Mouse (Mus musculus) layer of hippocampus, postnatal 14 days (tissue): Measurements from ENCODE around the gene Hlcs. TPM values are rescaled to one million over a fixed set of nuclear protein-coding genes. Genes with fewer than 3 reads are reported as not detected.

Experiments used
- DNase-seq, 2 experiments: peaks; one replicate each; pipeline ENCODE4 v3.0.0; 2021 to 2022; ENCODE audit warnings: low spot score in 2 of 2, mixed read lengths in 1 of 2
- total RNA-seq, 2 experiments: library from RNA; stranded (reverse); gene quantifications; 2 replicates each; pipeline ENCODE4 v1.2.3; 2021

Gene Hlcs
- total RNA-seq, 2 experiments from 2014 or later, result 12.8 to 13.7 TPM

DNA sequence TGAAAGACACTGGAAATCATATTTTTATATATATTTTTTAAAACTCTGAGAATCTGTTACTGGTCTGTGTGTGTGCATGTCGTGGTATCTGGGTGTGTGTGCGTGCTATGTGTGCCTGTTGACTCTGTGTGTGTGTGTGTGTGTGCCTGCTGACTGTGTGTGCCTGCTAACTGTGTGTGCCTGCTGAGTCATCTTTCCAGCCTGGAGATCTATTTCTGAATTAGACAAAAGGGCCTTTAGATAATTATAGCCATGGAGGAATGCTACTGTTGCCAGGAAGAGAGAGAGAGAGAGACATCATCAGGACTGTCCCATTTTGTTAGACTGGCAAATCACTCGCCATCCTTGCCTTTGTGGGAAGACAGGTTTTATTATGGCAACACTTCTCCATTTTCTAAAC, 103.7 kb downstream of the Hlcs start:
- peak in 1 of 2 experiments; percentile 32 for DNase-seq

GRCm38 (mm10) chr16:94208826-94209225, 104.5 kb downstream of the Hlcs start:
- no peak for DNase-seq

GRCm38 (mm10) chr16:94208152-94208551, 105.2 kb downstream of the Hlcs start:
- no peak for DNase-seq

- DNase-seq, result no peak
Observed at GRCm38 (mm10) chr16:94205528-94206484, 107.6 kb downstream of the Hlcs start.

DNA sequence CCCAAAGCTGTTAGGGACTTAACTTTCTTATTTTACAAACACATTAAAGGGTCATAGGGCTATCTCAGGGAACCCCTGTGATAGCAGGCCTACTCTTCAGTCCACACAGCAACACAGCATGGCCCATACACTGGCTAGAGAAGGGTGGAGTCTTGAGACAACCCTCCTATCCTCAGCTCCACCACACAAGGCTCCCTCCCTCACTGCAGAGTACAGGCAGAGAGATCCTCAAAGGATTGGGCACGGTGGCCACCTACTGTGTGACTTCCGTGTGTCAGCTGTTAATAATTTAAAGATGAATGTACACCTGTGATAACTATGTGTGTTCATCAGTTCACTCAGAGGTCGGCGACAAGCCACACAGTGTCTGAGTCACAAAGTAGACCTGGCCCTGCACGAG, 112.0 kb downstream of the Hlcs start:
- DNase-seq, result no peak

- no peak for DNase-seq
Observed at GRCm38 (mm10) chr16:94195913-94196312, 117.5 kb downstream of the Hlcs start.

DNA sequence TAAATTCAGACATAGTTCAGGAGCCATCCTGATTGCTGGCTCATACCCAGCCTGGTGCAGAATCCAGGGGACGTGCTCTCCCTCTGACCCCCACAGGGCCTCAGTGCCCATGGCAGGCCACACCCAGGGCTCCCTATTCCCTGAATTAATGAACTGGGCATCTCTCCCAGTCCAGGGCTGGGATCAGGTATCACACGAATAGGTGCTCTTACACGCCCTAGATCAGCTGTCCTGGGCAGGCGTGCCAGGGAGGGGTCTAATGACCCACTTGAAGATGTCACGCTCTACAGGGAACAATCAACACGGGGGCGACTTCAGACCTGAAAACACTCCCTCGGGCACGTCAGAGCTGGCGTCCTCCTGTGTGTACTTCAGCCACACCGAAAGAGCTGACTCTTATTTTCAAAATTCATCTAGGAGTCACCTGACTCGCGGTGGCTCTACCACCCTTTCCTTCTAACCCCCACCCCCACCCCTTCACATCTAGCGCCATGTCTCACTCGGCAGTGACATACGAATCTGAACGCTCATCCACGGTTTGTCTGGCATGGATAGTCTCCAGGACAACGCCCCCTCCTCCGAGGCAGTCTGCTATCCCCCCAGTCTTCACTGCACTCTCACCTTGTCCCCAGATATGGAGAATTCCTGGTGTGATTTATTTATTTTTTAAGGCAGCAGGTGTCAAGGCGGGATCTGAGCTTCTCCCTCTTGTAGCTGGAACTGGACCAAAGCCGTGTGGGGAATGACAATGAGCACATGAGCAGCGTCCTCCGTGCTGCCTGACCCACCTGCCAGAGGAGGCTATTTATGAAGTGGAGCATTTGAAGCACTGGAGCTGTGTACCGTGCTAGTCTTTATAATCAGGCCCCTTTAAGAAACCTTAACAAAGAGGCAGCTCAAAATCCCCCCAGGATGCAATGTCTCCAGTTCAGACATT, 121.7 kb downstream of the Hlcs start:
- no peak for DNase-seq

- no peak for DNase-seq
Observed at GRCm38 (mm10) chr16:94190256-94190655, 123.1 kb downstream of the Hlcs start.

- DNase-seq, result no peak
Observed at GRCm38 (mm10) chr16:94186526-94186925, 126.8 kb downstream of the Hlcs start.

GRCm38 (mm10) chr16:94185430-94185829, 127.9 kb downstream of the Hlcs start:
- no peak for DNase-seq

DNA sequence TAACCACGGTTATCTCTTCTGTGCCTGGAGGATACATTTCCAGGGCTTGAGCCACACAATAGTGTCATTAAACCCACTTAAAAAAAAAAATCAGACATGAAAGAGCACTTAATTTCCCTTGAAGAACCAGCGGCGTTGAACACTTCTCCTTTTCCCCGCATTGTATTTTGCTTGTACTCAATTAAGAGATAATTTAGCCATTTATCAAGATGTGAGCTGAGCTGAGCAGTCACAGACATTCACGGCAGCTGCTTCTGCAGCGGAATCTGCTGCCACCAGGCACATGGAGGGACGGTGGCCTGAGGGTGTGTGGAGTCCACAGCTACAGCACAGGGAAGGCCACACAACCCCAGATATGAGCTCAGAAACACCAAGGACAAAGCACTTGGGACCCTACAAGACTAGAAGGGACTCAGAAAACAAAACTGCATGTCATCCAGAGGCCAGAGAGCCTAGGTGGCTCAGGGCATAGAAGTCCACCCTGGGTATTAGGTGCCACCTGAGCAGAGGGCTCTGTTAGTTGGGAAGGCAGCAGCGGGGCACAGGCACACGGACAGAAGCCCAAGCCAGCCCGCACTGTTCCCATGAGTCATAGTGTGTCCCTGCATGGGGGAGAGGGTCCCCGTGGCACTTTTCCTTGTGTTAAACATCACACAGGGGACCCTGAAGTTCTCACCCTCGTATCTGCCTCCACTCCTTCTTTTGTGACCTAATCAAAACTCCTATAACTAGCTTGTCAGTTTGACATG, 133.1 kb downstream of the Hlcs start:
- DNase-seq, result no peak

GRCm38 (mm10) chr16:94179341-94180121, 133.8 kb downstream of the Hlcs start:
- DNase-seq, result no peak

DNA sequence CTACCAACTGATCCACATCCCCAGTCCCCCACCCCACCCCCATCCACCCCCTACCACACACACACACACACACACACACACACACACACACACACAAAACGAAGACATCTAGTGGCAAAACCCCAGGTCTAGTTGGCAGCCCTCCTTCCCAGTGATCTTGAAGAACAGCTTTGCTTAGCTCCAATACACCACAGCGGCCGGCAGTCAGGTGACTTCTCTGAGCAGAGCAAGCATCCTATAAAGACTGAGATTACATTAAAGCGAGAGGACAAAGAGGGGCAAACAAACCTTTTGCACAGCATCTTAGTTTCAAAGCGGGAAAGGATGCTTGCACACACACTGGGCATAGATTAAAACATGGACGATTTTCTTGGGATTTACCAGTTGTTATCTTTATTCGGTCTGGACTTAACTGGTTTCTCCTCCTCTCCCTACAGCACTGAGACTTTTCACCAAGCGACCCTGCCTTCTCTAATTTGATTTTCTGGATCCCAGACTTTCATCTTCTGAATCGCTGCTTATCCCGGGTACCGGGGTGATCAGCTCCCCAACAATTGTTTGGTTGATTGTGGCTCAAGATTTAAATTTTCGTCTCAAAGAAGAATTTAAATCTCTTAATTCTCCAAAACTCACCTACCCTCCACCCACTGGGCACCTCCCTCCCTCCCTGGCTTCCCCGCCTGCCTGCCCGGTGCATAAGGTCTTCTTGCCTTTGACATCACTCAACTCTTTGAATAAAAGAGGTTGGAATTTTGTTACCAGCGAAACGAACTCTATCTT, 134.7 kb downstream of the Hlcs start:
- DNase-seq, result no peak

- DNase-seq, result no peak
Observed at GRCm38 (mm10) chr16:94176997-94177857, 136.1 kb downstream of the Hlcs start.

GRCm38 (mm10) chr16:94175366-94175986, 137.9 kb downstream of the Hlcs start:
- no peak for DNase-seq

- DNase-seq, result no peak
Observed at GRCm38 (mm10) chr16:94173361-94173760, 140.0 kb downstream of the Hlcs start.

DNA sequence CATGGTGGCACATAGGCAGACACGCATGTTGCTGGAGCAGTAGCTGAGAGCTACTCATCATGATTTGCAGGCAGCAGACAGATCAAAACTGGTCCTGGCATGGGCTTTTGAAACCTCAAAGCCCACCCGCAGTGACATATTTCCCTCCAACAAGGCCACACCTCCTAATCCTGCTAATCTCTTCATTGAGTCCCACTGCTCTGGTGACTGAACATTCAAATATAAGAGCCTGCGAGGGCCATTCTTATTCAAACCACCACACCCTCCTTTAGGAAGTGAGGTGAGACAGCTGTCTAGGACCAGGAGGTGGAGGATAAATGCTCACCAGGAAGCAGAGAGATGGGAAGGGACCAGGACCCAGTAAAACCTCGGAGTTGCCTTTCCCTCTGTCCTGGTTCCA, 143.2 kb downstream of the Hlcs start:
- DNase-seq, result no peak
